ENCODE assay signal across 8 mouse cellular contexts in genomic region chr12:113119516-113120410, GRCm38 (mm10). TPM values are rescaled to one million over a fixed set of nuclear protein-coding genes. Genes with fewer than 3 reads are reported as not detected.
DNase-seq lines count a peak whose midpoint lies in the region; ATAC-seq and TF ChIP-seq lines count a peak whose summit lies in the region.

No protein-coding gene starts in this region.

- no peaks in the 10 kb centered on the region for H3K9me3 ChIP-seq in intestine, embryonic 14.5 days (ENCODE audit: control insufficient read depth, low read length)
- H3K9me3 ChIP-seq in midbrain, embryonic 10.5 days (replicated peaks) = no peaks in the 10 kb centered on the region

- TF ChIP-seq POLR2A in cortical plate, adult 2 months (IDR thresholded peaks at IDR 0.05; ENCODE audit: extremely low read depth, insufficient read depth, low read length) = no peak
- no peak for TF ChIP-seq POLR2A in spleen, adult 2 months (IDR thresholded peaks at IDR 0.05; ENCODE audit: low read depth, low read length)

- H3K9ac ChIP-seq in intestine, embryonic 14.5 days (ENCODE audit: low read length) = no peak overlapping the region

- H3K27ac ChIP-seq in cortical plate, adult 2 months (ENCODE audit: insufficient read depth, low read length) = no peak overlapping the region
- H3K27ac ChIP-seq in intestine, embryonic 14.5 days (ENCODE audit: low read depth) = no peak overlapping the region
- no peak overlapping the region for H3K27ac ChIP-seq in midbrain, embryonic 10.5 days (replicated peaks)
- H3K27ac ChIP-seq in spleen, adult 2 months (ENCODE audit: insufficient read depth, low read length) = no peak overlapping the region

- DNase-seq in 3T3-L1 (ENCODE audit: low read depth, low spot score) = peak; percentile 81
- peak; percentile 71 for DNase-seq in gastrocnemius, postnatal 25 days
- peak; percentile 91 for DNase-seq in intestine, embryonic 14.5 days (ENCODE audit: low spot score)
- DNase-seq in left cerebral cortex, postnatal 4 days = peak; percentile 85
- DNase-seq in midbrain, embryonic 10.5 days (ENCODE audit: low spot score) = peak; percentile 77
- DNase-seq in spleen, adult 2 months (ENCODE audit: low read depth in 1 of 2, low spot score in 2 of 2) = peak in 1 of 2 experiments; percentile 65

- 0 out of 2 replicates have a peak, but pooled peaks cover 1% of the 10 kb centered on the region for H3K4me1 ChIP-seq in cortical plate, adult 2 months (ENCODE audit: control insufficient read depth, insufficient read depth, low read length)
- no peaks in the 10 kb centered on the region for H3K4me1 ChIP-seq in intestine, embryonic 14.5 days (replicated peaks; ENCODE audit: control insufficient read depth, insufficient read depth, low read length)
- H3K4me1 ChIP-seq in midbrain, embryonic 10.5 days = no peaks in the 10 kb centered on the region
- no peaks in the 10 kb centered on the region for H3K4me1 ChIP-seq in spleen, adult 2 months (ENCODE audit: control insufficient read depth, insufficient read depth, insufficient read length)

- no peaks in the 10 kb centered on the region for H3K27me3 ChIP-seq in intestine, embryonic 14.5 days (replicated peaks; ENCODE audit: control insufficient read depth, insufficient read depth, low read length)
- H3K27me3 ChIP-seq in midbrain, embryonic 10.5 days (ENCODE audit: low read depth, poor library complexity, severe bottlenecking) = no peaks in the 10 kb centered on the region
- no peaks in the 10 kb centered on the region for H3K27me3 ChIP-seq in spleen, adult 2 months (ENCODE audit: control insufficient read depth, insufficient read depth, low read length)

- peak; percentile 83 for ATAC-seq in activated CD4-positive, CD25-positive, alpha-beta regulatory T cell, adult 4 months
- peak; percentile 34; the same call in 1 of the 2 replicates for ATAC-seq in intestine, embryonic 14.5 days (replicated peaks; ENCODE audit: low FRiP score, low TSS enrichment, low read depth)

- intact Hi-C loops in left cerebral cortex, postnatal 4 days (cut with DNase I) = no loop called here

- 84% methylated on average over 20 of the region's 20 CpGs for WGBS in intestine, embryonic 14.5 days
- WGBS in midbrain, embryonic 10.5 days = 88% methylated on average over 20 of the region's 20 CpGs
- 95% methylated on average over 20 of the region's 20 CpGs for WGBS in spleen, adult 2 months

- H3K4me2 ChIP-seq in intestine, embryonic 14.5 days (ENCODE audit: low read length) = no peak overlapping the region

- no peak overlapping the region for H3K4me3 ChIP-seq in cortical plate, adult 2 months (ENCODE audit: insufficient read depth, low read length)
- no peak overlapping the region for H3K4me3 ChIP-seq in intestine, embryonic 14.5 days (ENCODE audit: low read depth, low read length)
- no peak overlapping the region for H3K4me3 ChIP-seq in midbrain, embryonic 10.5 days
- H3K4me3 ChIP-seq in spleen, adult 2 months (ENCODE audit: extremely low read depth, insufficient read depth, insufficient read length) = no peak overlapping the region

- TF ChIP-seq CTCF in cortical plate, adult 2 months (IDR thresholded peaks at IDR 0.05; ENCODE audit: extremely low read depth, insufficient read depth, low read length) = peak; percentile 90
- TF ChIP-seq CTCF in spleen, adult 2 months (IDR thresholded peaks at IDR 0.05; ENCODE audit: extremely low read depth, insufficient read depth, insufficient read length, insufficient replicate concordance) = peak; percentile 70; the same call in 1 of the 2 replicates

- peaks cover 90% of the 10 kb centered on the region for H3K36me3 ChIP-seq in intestine, embryonic 14.5 days (ENCODE audit: control insufficient read depth, insufficient read depth, low read length)
- H3K36me3 ChIP-seq in midbrain, embryonic 10.5 days = peaks cover 98% of the 10 kb centered on the region
- H3K36me3 ChIP-seq in spleen, adult 2 months (ENCODE audit: control insufficient read depth, insufficient read depth, low read length) = peaks cover 28% of the 10 kb centered on the region

RNA-seq across cellular contexts. Expression of gene Crip2, which starts 20.3 kb away (rescaled TPM):
- polyA plus RNA-seq in activated CD4-positive, CD25-positive, alpha-beta regulatory T cell, adult 4 months (2017; shearing (Covaris generic)) = 1 to 10 TPM; 4.5 to 5.6 TPM
- polyA plus RNA-seq in cortical plate, adult 2 months (2012; rRNA removed) = 263 and 281 TPM in 2 replicates
- 10 to 100 TPM; 39.5 to 52.5 TPM for total RNA-seq in gastrocnemius, postnatal 25 days (2021)
- polyA plus RNA-seq in intestine, embryonic 14.5 days (2014; fragmentation: Nextera tagmentation; extraction: Ambion mirVana) = 124 and 129 TPM in 2 replicates
- 100 to 1,000 TPM; 306 to 334 TPM for total RNA-seq in left cerebral cortex, postnatal 4 days (2021)
- polyA plus RNA-seq in midbrain, embryonic 10.5 days (2016; fragmentation: Nextera tagmentation; extraction: Ambion mirVana) = 278 and 293 TPM in 2 replicates
- 137 and 141 TPM in 2 replicates for polyA plus RNA-seq in spleen, adult 2 months (2012; rRNA removed)

RNA-seq across cellular contexts. Expression of gene Mta1, which starts 21.7 kb away (rescaled TPM):
- 10 to 100 TPM; 12.9 to 16.0 TPM for polyA plus RNA-seq in activated CD4-positive, CD25-positive, alpha-beta regulatory T cell, adult 4 months (2017; shearing (Covaris generic))
- polyA plus RNA-seq in cortical plate, adult 2 months (2012; rRNA removed) = 68.4 and 68.7 TPM in 2 replicates
- 10 to 100 TPM; 29.3 to 34.4 TPM for total RNA-seq in gastrocnemius, postnatal 25 days (2021)
- polyA plus RNA-seq in intestine, embryonic 14.5 days (2014; fragmentation: Nextera tagmentation; extraction: Ambion mirVana) = 17.6 and 21.3 TPM in 2 replicates
- 100 to 1,000 TPM; 103 to 105 TPM for total RNA-seq in left cerebral cortex, postnatal 4 days (2021)
- polyA plus RNA-seq in midbrain, embryonic 10.5 days (2016; fragmentation: Nextera tagmentation; extraction: Ambion mirVana) = 18.3 and 20.5 TPM in 2 replicates
- 55.6 and 77.7 TPM in 2 replicates for polyA plus RNA-seq in spleen, adult 2 months (2012; rRNA removed)

RNA-seq across cellular contexts. Expression of gene Crip1, which starts 26.4 kb away (rescaled TPM):
- 1,000 to 10,000 TPM; 1,240 to 2,098 TPM for polyA plus RNA-seq in activated CD4-positive, CD25-positive, alpha-beta regulatory T cell, adult 4 months (2017; shearing (Covaris generic))
- polyA plus RNA-seq in cortical plate, adult 2 months (2012; rRNA removed) = 67.6 and 70.7 TPM in 2 replicates
- 100 to 1,000 TPM in 1 of 2 experiments, 10 to 100 TPM in 1; 90.0 to 150 TPM for total RNA-seq in gastrocnemius, postnatal 25 days (2021)
- polyA plus RNA-seq in intestine, embryonic 14.5 days (2014; fragmentation: Nextera tagmentation; extraction: Ambion mirVana) = 266 and 312 TPM in 2 replicates
- 10 to 100 TPM; 14.9 to 16.3 TPM for total RNA-seq in left cerebral cortex, postnatal 4 days (2021)
- polyA plus RNA-seq in midbrain, embryonic 10.5 days (2016; fragmentation: Nextera tagmentation; extraction: Ambion mirVana) = 80.0 and 96.6 TPM in 2 replicates
- polyA plus RNA-seq in spleen, adult 2 months (2012; rRNA removed) = 414 and 544 TPM in 2 replicates

RNA-seq across cellular contexts. Expression of gene Tedc1, which starts 36.5 kb away (rescaled TPM):
- 1 to 10 TPM; 3.5 to 5.0 TPM for polyA plus RNA-seq in activated CD4-positive, CD25-positive, alpha-beta regulatory T cell, adult 4 months (2017; shearing (Covaris generic))
- 1.0 and 2.0 TPM in 2 replicates for polyA plus RNA-seq in cortical plate, adult 2 months (2012; rRNA removed)
- total RNA-seq in gastrocnemius, postnatal 25 days (2021) = under 1 TPM; 0.46 to 0.54 TPM
- 24.2 and 27.9 TPM in 2 replicates for polyA plus RNA-seq in intestine, embryonic 14.5 days (2014; fragmentation: Nextera tagmentation; extraction: Ambion mirVana)
- total RNA-seq in left cerebral cortex, postnatal 4 days (2021) = 1 to 10 TPM; 5.6 to 5.7 TPM
- 58.0 and 61.3 TPM in 2 replicates for polyA plus RNA-seq in midbrain, embryonic 10.5 days (2016; fragmentation: Nextera tagmentation; extraction: Ambion mirVana)
- 16.8 and 23.2 TPM in 2 replicates for polyA plus RNA-seq in spleen, adult 2 months (2012; rRNA removed)

RNA-seq across cellular contexts. Expression of gene Tex22, which starts 45.5 kb away (rescaled TPM):
- under 1 TPM in 1 of 2 experiments, not detected in 1; 0.29 TPM for polyA plus RNA-seq in activated CD4-positive, CD25-positive, alpha-beta regulatory T cell, adult 4 months (2017; shearing (Covaris generic))
- 0.21 TPM in 1 of 2 replicates, not detected in the other for polyA plus RNA-seq in cortical plate, adult 2 months (2012; rRNA removed)
- not detected for total RNA-seq in gastrocnemius, postnatal 25 days (2021)
- polyA plus RNA-seq in intestine, embryonic 14.5 days (2014; fragmentation: Nextera tagmentation; extraction: Ambion mirVana) = not detected in 2 replicates
- under 1 TPM; 0.40 to 0.74 TPM for total RNA-seq in left cerebral cortex, postnatal 4 days (2021)
- polyA plus RNA-seq in midbrain, embryonic 10.5 days (2016; fragmentation: Nextera tagmentation; extraction: Ambion mirVana) = not detected in 2 replicates
- 0.20 and 0.48 TPM in 2 replicates for polyA plus RNA-seq in spleen, adult 2 months (2012; rRNA removed)

Comparison
In these comparisons a context has a peak if more than half of its experiments do, and no peak if none do; other contexts are left out.
1. RNA of gene Crip2, which starts 20.3 kb away (polyA plus RNA-seq): 263 to 281 TPM in cortical plate, adult 2 months, 278 to 293 TPM in midbrain, embryonic 10.5 days, 137 to 141 TPM in spleen, adult 2 months and 124 to 129 TPM in intestine, embryonic 14.5 days; 4.5 to 5.6 TPM in activated CD4-positive, CD25-positive, alpha-beta regulatory T cell, adult 4 months; every median in the first group is over 10 times any median in the second.